Mouse (Mus musculus): ENCODE data around the gene Pla2g4a. TPM values are rescaled to one million over a fixed set of nuclear protein-coding genes. Genes with fewer than 3 reads are reported as not detected.

Pla2g4a gene
- total and polyA plus RNA-seq, 2 experiments from 2014 or later = 0.78 to 1.8 TPM

DNA sequence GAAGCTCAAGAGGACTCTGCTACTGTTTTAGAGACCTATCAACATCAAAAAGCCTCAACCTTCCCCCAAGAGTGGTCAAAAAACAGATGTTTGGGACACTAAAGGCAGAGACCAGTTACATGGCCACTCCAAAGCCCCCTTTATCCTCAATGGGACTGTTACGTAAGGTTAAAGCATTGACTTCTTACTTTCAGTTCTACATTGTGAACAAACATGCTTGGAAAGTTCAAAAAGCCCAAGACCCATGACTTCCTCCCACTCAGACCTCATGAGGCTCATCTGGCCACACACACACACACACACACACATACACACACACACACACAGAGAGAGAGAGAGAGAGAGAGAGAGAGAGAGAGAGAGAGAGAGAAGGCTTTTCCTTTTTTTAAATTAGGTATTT, 130.0 kb downstream of the Pla2g4a start:
- no peak for DNase-seq (ENCODE audit: low spot score)
- 100% methylated on average over 1 of the region's 1 CpGs for WGBS
- no peaks in the 10 kb centered on the region for H3K36me3 ChIP-seq (ENCODE audit: insufficient read depth, low read length)
- TF ChIP-seq CTCF (IDR thresholded peaks at IDR 0.05; ENCODE audit: low read depth) = no peak
- H3K27ac ChIP-seq = no peak overlapping the region
- no peaks in the 10 kb centered on the region for H3K4me1 ChIP-seq (ENCODE audit: insufficient read depth, low read length)
- no peak overlapping the region for H3K9ac ChIP-seq (replicated peaks; ENCODE audit: low read length)
- no peaks in the 10 kb centered on the region for H3K27me3 ChIP-seq (ENCODE audit: insufficient read depth, low read length)
- no peak for ATAC-seq
- no peak overlapping the region for H3K4me2 ChIP-seq (ENCODE audit: low read depth, low read length)
- H3K4me3 ChIP-seq (ENCODE audit: low read length) = no peak overlapping the region
- no peaks in the 10 kb centered on the region for H3K9me3 ChIP-seq (ENCODE audit: low read length)

DNA sequence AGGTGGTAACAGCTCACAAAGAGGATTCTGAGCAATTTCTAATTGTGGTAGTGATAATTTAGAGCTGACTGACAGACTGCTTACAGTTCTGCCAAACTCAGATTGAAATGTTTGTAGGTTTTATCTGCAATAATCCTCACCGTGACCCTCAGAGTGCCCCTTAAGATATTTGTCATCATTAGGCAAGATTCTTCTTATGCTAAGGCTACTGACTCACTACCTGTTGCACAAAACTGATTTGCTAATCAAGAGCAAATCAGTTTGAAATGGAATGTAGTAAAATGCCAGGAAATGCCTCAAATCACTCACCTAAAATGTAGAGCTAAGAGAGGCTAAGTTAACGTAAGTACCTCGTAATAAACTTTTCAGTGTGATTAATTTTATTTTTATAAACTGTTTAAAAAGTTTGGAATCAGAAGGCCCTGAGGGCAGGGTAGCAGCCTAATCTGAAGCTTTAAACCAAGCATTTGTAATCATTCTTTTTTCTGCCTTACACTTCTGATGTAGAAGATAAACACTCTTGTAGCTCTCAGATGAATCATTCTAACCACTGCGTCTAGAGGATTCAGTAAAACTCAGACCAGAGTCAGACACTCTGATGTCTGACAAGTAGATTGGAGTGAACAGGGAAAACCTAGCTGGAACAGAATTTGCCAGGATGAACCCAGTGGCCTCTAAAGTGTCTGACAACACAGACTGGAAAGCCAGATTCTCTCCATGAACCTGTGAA, 147.3 kb downstream of the Pla2g4a start:
- no peak for TF ChIP-seq CTCF (IDR thresholded peaks at IDR 0.05; ENCODE audit: low read depth)
- no peak for ATAC-seq
- no peak overlapping the region for H3K9ac ChIP-seq (replicated peaks; ENCODE audit: low read length)
- no peak for DNase-seq (ENCODE audit: low spot score)
- H3K27me3 ChIP-seq (ENCODE audit: insufficient read depth, low read length) = no peaks in the 10 kb centered on the region
- H3K27ac ChIP-seq = no peak overlapping the region
- no peaks in the 10 kb centered on the region for H3K9me3 ChIP-seq (ENCODE audit: low read length)
- no peak overlapping the region for H3K4me2 ChIP-seq (ENCODE audit: low read depth, low read length)
- 93% methylated on average over 4 of the region's 4 CpGs for WGBS
- no peaks in the 10 kb centered on the region for H3K36me3 ChIP-seq (ENCODE audit: insufficient read depth, low read length)
- no peaks in the 10 kb centered on the region for H3K4me1 ChIP-seq (ENCODE audit: insufficient read depth, low read length)
- no peak overlapping the region for H3K4me3 ChIP-seq (ENCODE audit: low read length)

DNA sequence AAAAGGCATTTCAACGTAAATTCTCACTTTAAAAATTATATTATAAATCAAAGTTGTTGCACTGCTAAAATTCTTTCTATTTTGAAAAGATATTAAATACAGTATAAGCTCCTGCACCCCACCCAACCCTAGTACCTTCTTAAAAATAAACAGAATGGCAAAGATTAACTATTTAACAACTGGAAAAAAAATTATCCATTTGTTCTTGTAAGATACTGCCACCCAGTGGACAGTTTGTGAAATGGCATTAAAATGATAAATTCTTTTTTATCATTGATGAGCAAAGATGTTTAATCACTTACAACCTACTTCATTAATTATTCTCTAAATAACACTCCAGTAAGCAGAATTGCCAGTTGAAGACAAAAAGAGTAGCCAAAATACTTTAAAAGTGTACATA, 151.6 kb downstream of the Pla2g4a start:
- 80% methylated on average over 1 of the region's 1 CpGs for WGBS

More for the DNA sequence above, 151.6 kb downstream of the Pla2g4a start:
- H3K36me3 ChIP-seq (ENCODE audit: insufficient read depth, low read length) = no peaks in the 10 kb centered on the region
- H3K4me3 ChIP-seq (ENCODE audit: low read length) = no peak overlapping the region
- DNase-seq (ENCODE audit: low spot score) (peak; percentile 31), ATAC-seq (no peak)
- H3K27me3 ChIP-seq (ENCODE audit: insufficient read depth, low read length) = no peaks in the 10 kb centered on the region
- H3K27ac ChIP-seq = no peak overlapping the region
- no peaks in the 10 kb centered on the region for H3K9me3 ChIP-seq (ENCODE audit: low read length)
- H3K4me2 ChIP-seq (ENCODE audit: low read depth, low read length) = no peak overlapping the region
- no peak overlapping the region for H3K9ac ChIP-seq (replicated peaks; ENCODE audit: low read length)
- peak; percentile 62 for TF ChIP-seq CTCF (IDR thresholded peaks at IDR 0.05; ENCODE audit: low read depth)
- no peaks in the 10 kb centered on the region for H3K4me1 ChIP-seq (ENCODE audit: insufficient read depth, low read length)

Other genes starting within 250 kb of the Pla2g4a start
- gene Ptgs2, start 138.7 kb upstream of the Pla2g4a start, total RNA-seq (2014; rRNA removed) = 0.37 and 0.43 TPM in 2 replicates
- 0.08 and 0.21 TPM in 2 replicates for gene Ptgs2, start 138.7 kb upstream of the Pla2g4a start, polyA plus RNA-seq (2015; fragmentation: Nextera tagmentation; extraction: Ambion mirVana)